Mouse (Mus musculus): ENCODE measurements around the gene Rgl1.

Gene Rgl1

DNA sequence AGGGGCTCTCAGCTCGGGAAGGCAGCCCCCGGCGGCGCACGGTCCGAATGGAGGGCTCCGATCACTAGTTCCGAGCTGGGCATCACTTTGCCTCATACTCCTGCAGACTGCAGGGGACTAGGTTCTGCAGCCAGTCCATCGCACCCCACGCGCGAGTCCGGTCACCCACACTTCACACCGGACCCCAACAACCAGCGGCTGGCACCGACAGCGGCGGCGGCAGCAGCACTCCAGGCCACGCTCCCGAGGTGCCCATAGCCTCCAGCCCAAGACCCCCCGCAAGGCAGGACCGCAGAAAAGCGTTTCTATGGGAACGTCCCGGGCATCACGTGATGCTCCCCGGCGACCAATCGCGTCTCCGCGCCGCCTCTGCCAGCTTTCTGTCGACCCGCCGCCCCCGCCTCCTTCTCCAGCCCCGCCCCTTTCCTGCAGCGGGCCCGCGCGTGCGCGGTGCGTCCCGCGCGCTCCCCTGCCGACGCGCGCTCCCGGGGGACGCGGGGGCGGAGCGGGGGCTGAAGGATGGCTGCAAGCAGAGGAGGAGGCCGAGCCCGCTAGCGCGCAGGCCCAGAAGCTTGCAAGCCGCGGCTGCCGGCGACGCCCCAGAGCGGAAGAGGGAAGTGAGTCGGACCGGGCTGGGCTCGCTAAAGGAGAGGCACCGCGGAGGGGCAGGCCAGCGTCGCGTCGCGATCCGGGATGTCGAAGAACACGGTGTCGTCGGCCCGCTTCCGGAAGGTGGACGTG lies at the start of gene Rgl1, which contains the start of gene Arpc5:
TSS of gene Rgl1 (minus strand) at position 320 of the 741 bp plus-strand sequence.
TSS of gene Arpc5 (plus strand) at position 511 of the 741 bp plus-strand sequence.
- peak; percentile 96 for DNase-seq (ENCODE audit: low spot score)

DNA sequence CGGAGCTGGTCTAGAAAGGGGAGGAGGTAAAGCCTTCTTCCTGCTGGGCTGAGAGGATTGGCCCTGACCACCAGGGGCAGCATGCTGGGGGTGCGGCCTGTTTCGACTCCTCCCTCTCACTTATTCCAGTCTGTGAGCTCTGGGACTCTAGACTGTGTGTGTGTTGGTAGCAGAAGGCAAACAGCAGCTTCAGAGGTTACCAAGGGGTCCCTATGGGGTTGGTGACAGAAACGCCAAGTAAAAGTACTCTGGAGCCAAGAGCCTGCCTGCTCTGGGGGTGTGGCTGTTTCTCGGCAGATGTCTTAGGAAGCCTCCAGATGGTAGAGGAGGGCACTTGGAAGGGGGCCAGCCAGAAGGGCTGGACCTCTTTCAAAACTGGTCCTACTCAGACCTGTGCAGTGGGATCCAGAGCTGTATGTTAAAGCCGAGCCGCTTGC lies 49.1 kb upstream of the Rgl1 start:
- no peak for DNase-seq (ENCODE audit: low spot score)

DNA sequence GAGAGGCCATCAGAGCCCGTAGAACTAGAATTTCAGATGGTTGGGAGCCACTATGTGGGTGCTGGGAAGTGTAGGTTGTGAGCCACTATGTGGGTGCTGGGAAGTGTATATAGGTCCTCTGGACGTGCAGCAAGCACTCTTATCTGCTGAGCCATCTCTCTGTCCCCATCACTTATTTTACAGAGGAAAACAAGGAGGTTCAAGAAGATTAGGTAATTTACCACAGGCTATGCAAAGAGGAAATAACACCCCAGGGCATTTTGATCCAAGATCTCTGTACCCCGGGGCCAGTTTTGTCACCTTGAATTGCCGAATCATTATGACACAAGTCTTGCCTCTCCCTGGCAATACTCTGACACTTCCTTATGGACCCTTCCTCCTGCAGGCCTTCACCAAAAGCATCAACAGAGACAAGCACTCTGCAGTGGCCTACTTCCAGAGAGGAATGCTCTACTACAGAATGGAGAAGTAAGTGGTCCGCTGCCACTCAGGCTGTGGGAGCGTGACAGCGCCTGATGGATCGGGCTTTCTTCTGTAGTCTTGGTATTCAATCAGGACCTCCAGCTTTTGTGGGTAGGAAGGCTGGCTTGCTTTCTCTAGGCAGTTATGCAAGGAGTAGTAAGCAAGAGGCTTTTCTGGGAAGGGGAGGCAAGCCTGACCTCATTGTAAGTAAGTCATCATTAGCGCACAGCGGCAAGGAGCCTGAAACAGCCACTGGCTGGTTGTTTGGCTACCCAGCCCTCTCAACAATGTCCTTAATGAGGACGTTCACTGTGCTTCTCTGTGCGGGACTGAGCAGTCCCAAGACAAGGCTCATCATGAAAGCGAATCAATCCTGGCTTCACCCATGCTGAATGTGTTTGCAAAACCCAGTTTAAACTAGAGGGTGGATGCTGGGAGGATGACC lies 44.6 kb upstream of the Rgl1 start:
- no peak for DNase-seq (ENCODE audit: low spot score)

- DNase-seq (ENCODE audit: low spot score): no peak
Measured at GRCm38 (mm10) chr1:152809541-152810252, 43.5 kb upstream of the Rgl1 start.

- DNase-seq (ENCODE audit: low spot score): no peak
Measured at GRCm38 (mm10) chr1:152808392-152808680, 42.2 kb upstream of the Rgl1 start.

- DNase-seq (ENCODE audit: low spot score): peak; percentile 8
Measured at GRCm38 (mm10) chr1:152807619-152808391, 41.7 kb upstream of the Rgl1 start.

DNA sequence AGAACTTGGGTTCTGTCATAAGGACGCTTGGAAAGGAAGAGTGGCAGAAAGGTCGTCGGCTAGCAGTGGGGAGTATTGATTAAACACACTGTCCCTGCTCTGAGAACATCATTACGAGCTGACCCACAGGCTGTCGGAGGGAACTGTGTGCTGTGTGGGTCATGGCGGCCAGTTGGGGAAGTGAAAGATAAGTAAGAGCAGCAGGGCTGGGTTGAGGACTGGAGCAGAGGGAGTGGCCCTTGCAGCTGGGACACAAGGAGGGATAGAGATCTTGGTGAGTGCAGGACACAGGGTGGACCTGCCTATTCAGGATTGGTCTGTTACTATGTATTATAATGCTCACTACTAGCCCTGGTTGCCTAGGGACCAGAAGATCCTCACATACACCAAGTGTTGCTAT lies 38.8 kb upstream of the Rgl1 start:
- no peak for DNase-seq (ENCODE audit: low spot score)

DNA sequence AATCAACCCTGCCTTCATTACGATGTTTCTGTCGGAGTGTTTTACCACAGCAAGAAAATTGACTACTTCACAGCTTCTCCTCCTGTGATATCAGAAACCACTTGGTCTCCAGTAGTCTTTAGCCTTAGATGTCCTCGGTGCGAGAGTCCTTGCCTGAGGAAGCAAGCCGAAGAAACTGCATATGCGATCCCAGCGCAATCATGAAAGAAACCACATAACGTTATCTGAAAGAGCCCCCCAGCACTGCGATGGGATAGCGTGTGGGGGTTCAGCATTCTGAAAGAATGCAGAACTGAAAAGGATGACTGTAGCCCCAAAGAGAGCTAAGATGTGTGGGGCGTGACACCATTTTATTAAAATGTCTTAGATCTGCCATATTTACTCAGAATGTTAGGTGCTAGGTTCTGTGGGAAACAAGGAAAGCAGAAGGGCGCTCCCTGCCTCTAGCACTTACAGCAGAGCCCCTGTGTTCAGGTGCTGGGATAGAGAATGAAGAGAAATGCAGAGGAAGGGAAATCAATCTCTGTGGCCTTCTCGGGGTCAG lies 34.6 kb upstream of the Rgl1 start:
- DNase-seq (ENCODE audit: low spot score): no peak

DNA sequence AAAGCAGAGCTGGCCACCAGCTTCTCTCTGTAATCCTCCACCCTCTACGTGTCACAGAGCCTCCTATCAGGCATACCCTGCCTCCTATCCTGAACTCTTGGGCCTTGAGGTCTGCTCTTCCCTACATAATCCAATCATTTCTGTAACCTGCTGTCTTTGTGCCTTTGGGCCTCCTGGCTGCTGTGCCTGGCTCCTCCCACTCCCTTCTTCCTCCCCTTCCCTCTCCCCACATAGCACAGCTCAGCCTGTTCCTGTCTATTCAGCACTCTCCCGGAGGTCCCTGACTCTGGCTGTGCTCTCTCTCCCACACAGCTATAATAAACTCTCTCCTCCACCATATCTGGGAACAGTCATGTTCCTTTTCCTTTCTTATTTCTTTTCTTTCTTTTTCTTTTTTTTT lies 33.7 kb upstream of the Rgl1 start, which contains the start of gene Ncf2:
TSS of gene Ncf2 (plus strand) at position 298 of the 400 bp plus-strand sequence.
- DNase-seq (ENCODE audit: low spot score): peak; percentile 8

GRCm38 (mm10) chr1:152798125-152798524 lies 32.0 kb upstream of the Rgl1 start:
- no peak for DNase-seq (ENCODE audit: low spot score)

- DNase-seq (ENCODE audit: low spot score): no peak
Measured at GRCm38 (mm10) chr1:152796683-152797263, 30.6 kb upstream of the Rgl1 start.

- DNase-seq (ENCODE audit: low spot score): no peak
Measured at GRCm38 (mm10) chr1:152795688-152796255, 29.6 kb upstream of the Rgl1 start.

DNA sequence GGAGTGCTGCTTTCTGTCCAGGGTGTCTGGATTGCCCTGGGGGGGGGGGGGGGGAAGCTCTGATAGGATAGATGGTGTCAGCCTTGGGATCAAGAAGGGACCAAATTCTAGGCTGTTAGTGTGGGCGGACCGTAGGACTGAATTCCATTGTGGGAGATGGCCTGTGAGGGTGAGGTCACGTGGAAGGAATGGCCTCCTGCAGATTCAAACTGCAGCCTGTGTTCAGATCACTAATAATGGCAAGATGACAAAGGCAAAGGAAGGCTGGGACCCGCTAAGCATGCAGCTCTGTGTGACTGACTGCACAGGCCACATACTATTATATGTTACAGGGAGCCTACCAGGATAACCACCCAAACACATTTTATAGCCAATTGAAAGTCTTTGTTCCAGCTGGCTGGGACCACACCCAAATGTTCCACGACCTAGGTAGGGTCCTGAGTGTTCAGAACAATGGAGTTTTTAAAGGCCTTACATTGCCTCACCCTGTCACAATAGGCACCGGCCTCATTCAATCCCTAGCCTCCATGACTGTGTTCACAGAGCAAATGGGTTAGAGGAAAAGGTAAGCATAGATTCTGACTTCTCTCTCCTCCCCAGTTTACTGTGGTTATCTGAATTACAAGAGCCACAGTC lies 27.5 kb upstream of the Rgl1 start:
- no peak for DNase-seq (ENCODE audit: low spot score)

DNA sequence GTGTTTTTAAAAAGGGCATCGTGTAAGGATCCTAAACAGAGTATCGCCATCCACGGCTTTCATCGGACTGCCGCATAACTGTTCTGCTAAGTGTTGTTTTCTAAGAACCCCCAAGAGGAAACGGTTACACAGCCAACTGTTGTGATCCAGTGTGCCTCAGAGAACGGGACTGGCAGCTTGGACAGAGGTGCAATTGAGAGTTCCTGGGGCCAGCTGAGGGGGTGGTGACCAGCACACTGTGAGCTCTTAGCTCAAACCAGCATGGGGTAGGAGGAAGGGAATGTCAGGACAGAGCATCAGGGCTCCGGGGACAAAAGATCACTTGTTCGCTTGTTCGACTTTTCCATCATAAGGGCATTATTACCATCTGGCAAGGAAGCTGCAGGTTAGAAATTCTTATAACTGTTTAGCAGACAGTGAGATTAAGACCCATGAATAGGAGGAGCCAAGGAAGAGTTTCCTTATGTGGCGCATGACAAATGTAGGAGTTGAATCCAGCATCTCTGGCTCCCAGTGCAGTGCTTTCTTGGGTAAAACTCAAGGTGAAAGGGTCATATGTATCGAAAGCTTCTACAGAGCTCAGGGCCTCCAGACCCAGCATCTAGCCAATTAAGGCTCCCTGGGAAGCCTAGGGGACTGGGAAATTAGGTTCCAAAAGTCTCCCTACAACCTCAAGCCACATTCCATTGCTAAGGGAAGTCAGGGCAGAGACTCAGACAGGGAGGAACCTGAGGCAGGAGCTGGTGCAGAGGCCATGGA lies 26.8 kb upstream of the Rgl1 start:
- no peak for DNase-seq (ENCODE audit: low spot score)

DNA sequence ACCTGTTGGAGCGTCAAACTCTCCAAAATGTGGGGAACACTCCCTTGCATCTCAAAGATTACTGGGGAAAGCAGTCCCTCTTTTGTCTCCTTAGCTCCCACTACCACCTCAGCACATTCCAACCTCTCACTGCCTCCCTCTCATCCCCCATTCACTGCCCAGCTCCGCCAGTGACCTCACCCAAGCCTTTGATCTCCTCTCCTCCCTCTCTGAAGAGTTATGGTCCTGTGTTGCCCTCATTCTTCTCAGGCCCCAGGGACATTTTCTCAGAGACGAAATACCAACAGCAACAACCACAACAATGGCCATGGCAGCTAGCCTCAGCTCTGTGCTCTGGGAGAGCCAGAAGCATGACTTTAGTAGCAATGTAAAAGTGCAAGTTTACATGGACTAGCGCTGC lies 25.1 kb upstream of the Rgl1 start:
- no peak for DNase-seq (ENCODE audit: low spot score)

GRCm38 (mm10) chr1:152790821-152791220 lies 24.7 kb upstream of the Rgl1 start:
- DNase-seq (ENCODE audit: low spot score): no peak

- DNase-seq (ENCODE audit: low spot score): no peak
Measured at GRCm38 (mm10) chr1:152790254-152790653, 24.1 kb upstream of the Rgl1 start.

DNA sequence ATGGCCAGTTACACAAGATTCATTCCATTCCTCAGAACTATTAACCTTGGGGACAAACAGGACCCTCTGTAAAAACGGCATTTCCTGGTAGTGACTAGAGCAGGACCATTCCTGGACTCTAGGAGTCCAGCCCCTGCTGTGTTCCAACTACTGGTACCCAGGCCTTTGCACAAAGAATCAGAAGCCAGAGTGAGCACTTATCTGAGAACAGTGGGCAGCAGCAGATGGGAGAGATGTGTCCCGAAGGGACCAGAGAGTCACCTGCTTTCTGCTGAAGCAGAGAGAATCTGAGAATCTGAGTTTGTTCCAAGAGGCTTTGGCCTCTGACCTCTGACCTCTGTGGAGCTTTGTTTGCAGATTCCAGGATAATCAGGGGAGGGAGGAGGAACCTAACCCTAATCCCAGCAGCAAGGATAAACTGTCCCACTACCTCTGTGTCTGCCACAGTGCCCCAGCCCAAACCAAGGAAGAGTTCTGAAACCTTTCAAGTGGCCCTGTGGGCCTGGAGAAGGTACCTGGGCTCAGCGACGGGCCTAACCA lies 22.0 kb upstream of the Rgl1 start:
- no peak for DNase-seq (ENCODE audit: low spot score)

GRCm38 (mm10) chr1:152786953-152787352 lies 20.8 kb upstream of the Rgl1 start:
- no peak for DNase-seq (ENCODE audit: low spot score)

Data from ovary, adult 18-20 months (tissue).